Mouse (Mus musculus): ENCODE data around the gene Slc35b3. TPM values are rescaled to one million over a fixed set of nuclear protein-coding genes. Genes with fewer than 3 reads are reported as not detected.

Slc35b3 gene
- polyA plus RNA-seq (2014; fragmentation: Illumina TruSeq; extraction: RNeasy Lipid Tissue Mini Kit (QIAGEN cat#74804); ENCODE audit: low read depth, low replicate concordance), result 16.8 TPM

GRCm38 (mm10) chr13:38960063-38961050 is at the start of gene Slc35b3:
TSS of gene Slc35b3 (minus strand) at chr13:38960875.

All from liver, adult 10 weeks (tissue).